Mouse (Mus musculus) heart, adult 11 months (tissue): Measurements from ENCODE around the gene Hnrnpll.
"Not testable (repeated sequence)": the region's sequence is repeated elsewhere in the genome, so short reads cannot be mapped to it uniquely, and the experiment has no call there.

Experiments
- DNase-seq: peaks from one replicate; pipeline ENCODE4 v3.0.0; 2022

Gene Hnrnpll

DNA sequence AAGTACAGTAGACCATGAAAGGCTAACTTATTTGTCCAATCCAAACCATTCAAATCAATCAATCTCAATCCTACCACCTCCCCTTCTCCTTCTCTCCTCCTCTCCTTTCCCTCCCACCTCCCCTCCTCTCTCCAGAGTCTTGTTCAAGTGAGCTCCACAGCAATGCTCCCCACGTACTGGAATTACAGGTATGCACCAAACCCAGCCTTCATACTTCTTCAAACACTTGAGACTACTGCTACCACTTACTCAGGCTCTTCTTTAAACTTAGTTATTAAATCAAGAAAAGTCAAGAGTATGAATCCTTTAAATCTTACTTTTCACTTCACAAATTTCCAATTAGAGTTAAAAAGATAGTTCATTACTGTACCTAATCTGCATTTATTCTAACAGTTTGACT lies 3.6 kb downstream of the Hnrnpll start:
- peak; percentile 49 for DNase-seq

DNA sequence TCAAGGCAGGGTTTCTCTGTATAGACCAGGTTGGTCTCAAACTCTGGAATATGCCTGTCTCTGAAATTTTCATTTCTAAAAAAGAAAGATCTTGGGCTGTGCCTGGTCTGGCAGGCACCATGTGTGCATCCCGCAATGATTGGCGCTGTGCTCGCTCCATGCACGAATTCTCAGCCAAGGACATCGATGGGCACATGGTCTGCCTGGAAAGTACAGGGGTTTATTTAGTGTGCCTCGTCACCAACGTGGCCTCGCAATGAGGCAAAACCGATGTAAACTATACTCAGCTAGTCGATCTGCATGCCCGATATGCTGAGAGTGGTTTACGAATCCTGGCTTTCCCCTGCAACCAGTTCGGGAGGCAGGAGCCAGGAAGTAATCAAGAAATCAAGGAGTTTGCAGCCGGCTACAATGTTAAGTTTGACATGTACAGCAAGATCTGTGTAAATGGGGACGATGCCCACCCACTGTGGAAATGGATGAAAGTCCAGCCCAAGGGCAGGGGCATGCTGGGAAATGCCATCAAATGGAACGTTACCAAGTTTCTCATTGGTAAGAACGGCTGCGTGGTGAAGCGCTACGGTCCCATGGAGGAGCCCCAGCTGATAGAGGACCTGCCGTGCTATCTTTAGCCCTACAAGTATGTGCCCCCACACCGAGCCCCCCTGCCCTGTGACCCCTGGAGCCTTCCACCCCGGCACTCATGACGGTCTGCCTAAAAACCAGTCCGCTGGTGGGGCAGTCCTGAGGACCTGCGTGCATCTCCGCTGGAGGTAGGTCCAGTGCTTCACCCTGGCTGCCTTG lies 8.0 kb downstream of the Hnrnpll start:
- DNase-seq: peak; percentile 91

DNA sequence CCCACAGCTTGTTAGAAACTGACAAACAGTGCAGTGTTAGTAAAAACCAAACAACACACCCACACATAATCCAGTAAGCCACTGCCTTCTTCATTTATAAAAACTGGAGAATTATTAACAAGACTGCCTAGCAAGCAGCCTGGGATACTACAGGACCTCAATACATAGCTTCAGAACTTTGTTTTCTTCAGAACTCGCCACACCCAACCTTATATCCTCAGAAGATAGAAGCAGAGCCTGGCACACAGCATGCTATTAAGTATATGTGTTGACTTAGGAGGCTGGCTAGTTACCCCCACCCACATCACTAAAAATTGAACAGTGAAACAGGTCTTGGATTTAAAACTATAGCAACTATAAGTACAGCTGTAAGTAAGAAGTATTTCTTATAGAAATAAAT lies 10.5 kb downstream of the Hnrnpll start:
- DNase-seq: no peak

DNA sequence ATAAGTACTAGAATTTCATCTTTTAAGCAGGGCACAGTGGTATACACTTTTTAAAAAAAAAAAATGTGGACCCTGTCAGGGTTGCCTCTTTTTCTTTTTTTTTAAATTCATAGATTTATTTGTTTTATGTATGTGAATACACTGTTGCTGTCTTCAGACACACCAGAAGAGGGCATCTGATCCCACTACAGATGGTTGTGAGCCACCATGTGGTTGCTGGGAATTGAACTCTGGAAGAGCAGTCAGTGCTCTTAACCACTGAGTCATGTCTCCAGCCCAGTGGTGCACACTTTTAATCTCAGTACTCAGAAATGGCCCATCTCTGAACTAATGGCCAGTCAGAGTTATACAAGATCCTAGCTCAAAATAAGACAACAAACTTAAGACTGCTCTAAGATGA lies 12.8 kb downstream of the Hnrnpll start:
- DNase-seq: peak; percentile 55

DNA sequence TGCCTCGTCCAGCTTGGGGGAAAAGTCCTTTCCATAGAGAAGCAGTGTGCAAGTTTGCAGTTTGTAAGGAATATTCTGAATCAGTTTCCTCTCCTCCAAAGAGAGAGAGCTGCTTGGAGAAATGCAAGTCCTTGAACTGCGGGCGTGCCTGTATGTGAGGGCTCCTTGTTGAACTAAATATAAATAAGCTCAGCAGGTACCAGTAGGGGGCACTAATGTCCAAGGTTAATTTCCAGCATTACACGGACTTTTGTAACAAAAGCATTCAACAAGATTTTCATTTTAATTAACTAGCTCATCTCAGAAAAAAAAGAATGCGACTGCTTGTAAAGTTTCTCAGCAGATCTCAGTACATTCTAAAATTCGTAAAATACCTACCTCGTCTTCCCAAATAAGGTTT lies 13.9 kb downstream of the Hnrnpll start:
- peak; percentile 75 for DNase-seq

DNA sequence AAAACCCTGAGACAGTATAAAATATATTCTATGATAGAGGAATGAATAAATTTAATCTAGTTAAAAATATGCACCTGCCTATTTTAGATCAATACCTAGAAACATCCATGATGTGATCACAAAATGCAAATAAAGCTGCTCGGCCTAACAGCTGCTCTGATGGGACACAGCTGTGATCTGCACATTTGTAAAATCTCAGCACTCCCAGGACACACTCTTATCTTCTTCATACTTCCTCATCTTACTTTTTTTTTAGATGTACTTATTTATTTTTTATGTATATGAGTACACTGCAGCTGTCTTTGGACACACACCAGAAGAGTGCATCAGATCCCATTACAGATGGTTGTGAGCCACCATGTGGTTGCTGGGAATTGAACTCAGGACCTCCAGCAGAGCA lies 20.4 kb downstream of the Hnrnpll start:
- DNase-seq: peak; percentile 71

DNA sequence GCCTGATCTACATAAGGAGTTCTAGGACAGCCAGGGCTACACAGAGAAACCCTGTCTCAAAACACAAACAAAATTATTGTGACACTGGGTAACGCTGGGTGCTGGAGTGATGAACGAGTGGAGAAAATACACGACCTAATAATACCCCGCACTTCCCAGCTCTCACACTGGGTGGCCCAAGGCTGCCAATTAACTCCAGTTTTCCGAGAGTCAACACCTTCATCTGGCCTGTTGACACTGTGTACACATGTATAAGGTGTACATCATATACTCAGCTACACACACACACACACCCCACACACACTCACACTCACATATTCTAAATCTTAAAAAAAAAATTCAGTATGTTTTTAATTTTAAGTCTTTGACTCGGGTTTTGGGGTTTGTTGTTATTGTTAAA lies 33.5 kb downstream of the Hnrnpll start:
- peak; percentile 49 for DNase-seq

DNA sequence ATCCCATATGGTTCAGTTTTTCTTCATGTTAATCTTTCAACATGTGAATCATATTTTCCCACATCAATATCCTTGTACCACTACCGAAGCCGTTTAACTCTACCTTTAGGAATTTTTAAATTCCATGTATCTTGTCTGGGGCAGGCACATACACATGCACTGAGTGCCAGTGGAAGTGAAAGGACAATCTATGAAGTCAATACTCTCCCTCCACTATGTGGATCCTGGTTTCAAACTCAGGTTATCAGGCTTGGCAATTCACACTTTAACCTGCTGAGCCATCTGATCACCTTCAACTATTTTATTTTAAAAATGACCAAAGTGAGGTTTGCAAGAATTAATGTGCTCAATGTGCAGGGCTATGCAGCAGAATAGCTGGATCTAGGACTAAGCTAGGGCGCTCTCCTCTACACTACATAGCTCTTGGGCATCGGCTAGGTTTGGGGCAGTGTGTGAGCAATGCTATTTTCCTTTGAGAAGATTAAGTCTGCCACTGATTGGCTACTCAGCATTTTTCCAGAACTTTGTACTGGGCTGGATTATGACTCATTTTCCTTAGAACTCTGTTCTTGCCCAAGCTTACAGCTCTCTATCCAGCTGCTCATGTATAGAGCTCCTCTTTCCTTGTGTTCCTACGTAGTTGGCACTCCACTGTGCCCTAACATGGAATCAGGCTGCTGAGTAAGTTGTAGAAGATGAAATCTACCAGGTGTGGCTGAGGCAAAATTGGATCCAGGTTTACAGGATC lies 35.8 kb downstream of the Hnrnpll start:
- peak; percentile 25 for DNase-seq

DNA sequence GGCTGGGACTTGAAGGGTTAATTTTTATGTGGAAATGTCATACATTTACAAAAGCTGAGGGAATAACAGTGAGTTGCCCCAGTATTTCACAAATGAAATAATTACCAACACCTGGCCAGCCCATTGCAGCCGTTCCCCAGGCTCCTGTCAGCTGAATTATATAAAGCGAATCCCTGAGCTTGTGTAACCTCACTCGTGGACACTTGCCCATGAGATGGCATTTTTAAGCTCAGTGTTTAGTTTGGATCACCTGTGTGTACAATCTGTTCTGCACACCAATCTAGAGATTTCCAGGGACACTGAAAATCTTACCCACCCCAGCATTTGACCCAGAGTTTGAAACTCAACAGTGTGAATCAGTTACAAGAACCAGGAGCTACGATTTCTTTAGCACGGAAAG lies 40.0 kb downstream of the Hnrnpll start:
- peak; percentile 85 for DNase-seq

DNA sequence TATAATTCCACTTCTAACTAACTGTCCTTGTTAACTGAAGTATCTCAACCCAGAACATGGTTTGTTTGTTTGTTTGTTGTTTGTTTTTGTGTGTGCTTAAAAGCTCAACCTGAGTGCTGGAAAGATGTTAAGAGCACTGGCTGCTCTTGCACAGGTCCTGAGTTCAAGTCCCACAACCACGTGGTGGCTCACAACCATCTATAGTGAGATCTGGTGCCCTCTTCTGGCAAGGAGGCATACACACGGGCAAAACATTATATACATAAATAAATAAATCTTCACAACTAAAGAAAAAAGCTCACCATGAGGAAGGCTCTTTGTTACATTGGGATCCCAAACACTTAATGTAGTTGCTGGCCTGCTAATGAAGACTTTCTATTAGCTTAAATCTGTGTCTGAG lies 41.6 kb downstream of the Hnrnpll start:
- peak; percentile 73 for DNase-seq

DNA sequence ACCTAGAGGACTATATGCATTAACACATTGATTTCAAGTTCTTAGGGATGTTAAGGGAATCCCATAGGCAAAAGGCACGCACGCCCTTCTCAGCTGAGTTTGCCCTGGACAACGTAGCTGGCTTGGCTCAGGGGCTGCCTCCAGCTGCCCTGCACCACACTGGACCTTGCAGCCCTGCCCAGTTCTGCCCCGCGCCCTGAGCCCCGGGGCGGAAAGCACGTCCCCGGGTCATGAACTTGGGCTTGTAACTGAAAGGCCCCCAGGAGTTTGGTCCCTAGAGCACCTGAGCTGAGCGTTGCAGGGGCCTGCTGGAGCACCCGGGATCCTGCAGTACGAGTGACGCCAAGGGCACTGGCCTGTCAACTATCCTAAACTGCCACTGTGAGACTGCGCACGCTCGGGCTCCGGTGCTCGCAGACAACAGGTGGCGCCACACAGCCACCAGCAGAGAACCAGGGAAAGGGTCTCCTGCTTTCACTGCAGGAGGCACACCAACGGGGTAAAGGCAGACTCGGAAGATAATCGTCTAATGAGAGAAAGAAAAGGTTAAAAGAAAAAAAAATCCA lies 43.1 kb downstream of the Hnrnpll start:
- peak; percentile 87 for DNase-seq

DNA sequence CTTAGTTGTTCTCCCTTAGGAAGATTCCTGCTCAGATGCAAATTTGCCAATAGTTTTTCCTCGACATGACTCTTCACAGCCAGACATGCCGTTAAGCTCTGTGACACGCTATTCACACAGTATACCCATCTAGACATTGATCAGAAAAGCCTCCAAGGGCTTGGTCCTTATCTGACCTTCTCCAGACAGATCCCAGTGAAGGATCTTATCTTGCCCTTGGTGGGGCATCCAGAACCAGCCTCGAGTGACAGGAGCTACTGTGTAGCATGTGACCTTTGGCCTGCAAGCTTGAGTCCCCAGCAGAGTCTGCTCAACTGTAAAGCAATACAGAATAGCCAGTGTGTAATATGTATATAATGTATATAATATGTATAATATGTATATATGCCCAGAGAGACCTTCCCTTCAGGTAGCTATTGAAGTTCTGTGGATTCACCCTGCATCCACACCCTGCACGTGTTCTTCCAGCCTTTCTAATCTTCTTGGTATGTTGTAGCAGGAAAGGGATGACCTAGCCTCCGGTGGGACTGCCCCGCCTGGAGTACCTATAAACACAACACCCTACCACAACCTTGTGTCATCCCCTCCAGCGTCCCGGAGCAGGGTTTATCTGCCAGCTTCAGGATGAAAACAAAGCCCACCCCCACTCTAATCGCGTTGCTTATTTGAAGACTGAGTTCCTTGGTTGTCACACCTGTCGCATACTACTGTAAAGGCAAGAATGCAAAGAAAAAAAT lies 43.7 kb downstream of the Hnrnpll start:
- peak; percentile 89 for DNase-seq

DNA sequence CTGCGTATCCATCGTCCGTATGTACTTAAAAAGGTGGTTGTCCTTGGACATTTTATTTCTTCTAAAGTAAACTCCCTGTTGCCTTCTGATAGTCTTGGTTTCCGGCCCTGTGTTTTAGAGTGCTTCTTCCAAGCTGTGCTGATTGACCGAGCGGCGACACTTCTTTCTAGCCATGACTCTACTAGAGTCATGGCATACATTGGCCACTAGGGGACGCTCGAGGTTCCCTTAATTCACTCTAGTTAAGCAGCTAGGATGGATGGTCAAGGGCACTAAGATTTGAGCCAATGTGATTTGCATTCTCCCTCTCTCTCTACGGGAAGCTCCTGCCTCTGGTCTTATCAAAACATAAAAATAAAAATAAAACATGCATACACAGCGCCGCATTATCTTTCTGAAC lies 44.7 kb downstream of the Hnrnpll start:
- peak; percentile 94 for DNase-seq

DNA sequence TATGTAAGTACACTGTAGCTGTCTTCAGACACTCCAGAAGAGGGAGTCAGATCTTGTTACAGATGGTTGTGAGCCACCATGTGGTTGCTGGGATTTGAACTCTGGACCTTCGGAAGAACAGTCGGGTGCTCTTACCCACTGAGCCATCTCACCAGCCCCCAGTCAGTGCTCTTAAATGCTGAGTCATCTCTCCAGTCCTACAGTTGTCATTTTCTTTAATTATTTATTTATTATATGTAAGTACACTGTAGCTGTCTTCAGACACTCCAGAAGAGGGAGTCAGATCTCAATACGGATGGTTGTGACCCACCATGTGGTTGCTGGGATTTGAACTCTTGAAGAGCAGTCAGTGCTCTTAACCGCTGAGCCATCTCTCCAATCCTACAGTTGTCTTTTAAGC lies 45.7 kb downstream of the Hnrnpll start:
- peak; percentile 84 for DNase-seq

DNA sequence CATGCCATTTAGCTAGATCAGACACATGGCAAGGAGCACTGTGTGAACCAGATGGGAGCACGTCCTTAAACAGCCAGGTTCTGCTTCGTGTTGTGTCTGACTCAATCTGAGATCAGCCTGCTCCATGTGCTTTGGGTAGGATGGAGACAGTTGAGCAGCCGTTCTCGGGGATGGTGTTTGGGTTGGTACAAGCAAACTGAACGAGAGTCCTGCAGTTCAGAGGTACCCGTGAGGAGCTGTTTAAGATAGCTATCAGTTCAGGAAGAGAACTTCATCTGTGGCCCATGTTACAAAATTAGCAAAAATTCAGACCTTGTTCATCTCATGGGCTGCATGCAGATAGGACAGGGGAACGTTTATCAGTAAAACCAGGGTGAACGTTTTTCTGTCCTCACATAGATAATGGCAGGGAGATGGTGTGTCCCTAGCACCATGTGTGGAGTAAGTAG lies 47.7 kb downstream of the Hnrnpll start:
- peak; percentile 80 for DNase-seq

DNA sequence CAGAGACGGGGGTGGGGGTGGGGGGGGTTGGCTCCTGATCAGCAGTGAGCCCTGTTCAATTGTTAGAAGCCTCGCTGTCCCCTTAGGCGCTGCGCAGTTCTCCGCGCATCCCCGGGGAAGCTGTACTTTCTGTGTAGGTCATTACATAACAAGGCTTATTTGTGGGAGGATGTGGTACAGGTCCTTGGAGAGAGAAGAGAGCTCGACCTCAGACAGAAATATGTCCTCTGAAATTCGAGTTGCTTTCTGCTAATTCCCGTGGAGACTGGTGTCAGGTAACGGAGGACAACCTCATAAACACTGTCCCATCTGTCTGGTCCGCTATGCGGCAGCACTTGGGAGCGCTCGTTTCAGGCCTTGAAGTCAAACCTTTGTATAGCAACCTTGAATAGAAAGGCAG lies 52.2 kb downstream of the Hnrnpll start:
- DNase-seq: peak; percentile 61

DNA sequence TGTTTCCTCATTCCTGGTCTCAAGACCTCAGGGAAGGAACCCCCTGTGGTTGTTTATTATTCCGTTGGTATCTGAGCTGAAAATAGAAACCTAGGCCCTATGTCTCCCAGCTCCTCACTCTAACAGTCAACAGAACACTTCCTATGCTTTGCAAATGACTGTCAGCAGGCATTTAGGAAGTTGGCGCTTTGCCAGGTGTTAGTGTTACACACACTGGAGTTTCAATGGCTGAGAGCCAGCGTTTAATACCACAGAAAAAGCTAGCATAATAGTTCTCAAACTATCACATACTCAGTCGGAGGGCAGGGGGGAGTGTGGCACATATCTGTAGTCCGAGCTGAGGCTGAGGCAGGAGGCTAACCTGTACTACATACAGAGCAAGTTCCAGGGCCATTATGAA lies 53.3 kb downstream of the Hnrnpll start:
- peak; percentile 88 for DNase-seq

DNA sequence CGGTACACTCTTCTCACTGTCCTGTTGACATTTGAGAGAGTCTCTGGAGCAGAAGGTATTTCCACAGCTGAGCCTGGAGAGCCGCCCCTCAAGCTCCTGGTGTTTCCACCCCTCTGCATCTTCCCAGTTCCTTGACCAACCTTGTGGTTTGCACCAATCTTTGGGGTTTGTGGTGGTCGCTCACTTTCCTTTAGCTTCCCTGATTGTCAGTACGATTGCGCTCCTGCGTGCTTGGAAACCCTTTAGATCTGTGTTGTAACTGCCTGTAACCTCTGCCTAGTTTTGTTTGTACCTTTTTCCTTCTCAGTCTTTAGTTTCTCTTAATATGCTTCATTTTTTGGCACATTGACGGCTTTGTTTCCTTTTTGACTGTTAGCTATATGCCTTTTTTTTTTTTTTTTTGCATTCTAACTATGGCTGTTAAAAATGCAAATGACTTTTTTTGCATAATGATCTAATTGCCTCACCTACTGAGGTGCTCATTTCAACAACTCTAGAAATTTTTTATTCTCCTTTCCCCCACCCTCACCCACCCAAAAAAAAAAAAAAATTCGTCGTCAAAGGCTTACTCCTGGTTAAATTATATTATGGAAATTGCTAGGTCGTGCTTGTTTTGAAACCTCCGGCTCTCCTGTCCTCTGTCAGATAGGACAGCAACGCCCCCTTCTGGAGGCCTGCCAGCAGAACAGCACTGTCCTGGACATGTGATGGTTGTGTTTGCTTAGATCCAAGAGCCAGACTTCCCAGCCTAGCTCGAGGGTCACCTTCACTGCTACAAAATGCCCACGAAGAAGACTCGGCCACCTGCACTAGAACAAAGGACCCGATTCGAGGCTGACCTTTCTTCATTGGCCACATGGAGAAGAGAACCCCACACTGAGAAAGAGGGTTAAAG lies 57.5 kb downstream of the Hnrnpll start:
- peak; percentile 96 for DNase-seq

DNA sequence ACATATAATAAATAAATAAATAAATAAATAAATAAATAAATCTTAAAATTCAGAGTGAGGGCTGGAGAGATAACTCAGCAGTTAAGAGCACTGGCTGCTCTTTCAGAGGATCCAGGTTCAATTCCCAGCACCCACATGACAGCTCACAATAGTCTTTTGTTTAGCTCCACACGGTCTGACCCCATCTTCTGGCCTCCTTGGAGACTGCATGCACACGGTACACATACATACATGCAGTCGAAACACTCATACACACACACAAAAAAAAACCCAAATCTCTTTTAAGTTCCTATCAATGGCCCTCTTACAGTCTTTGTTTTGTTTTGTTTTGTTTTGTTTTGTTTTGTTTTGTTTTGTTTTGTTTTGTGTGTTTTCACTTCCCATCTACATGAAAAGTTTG lies 58.3 kb downstream of the Hnrnpll start:
- not testable (repeated sequence) for DNase-seq

DNA sequence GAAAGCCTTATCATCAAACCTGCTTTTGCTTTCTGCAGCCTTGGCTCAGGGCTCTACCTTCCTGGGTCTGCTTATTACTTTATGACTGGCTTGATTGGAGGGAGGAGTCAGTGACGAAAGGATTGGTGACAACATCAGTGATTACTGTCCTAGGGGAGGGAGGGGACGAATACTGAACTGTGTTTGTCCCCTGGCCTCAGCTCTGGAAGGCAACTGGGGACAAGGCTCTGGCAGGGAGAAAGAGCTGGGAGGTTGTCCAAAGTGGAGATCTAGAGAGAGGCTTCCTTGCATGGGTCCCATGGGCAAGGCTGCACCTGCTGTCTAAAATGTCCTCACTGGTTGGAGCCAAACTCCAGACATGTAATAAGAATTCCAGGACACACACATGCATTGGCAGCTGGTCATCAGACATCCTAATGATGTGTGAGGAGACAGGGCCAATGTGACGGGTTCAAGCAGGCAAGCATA lies 59.7 kb downstream of the Hnrnpll start:
- DNase-seq: peak; percentile 95

DNA sequence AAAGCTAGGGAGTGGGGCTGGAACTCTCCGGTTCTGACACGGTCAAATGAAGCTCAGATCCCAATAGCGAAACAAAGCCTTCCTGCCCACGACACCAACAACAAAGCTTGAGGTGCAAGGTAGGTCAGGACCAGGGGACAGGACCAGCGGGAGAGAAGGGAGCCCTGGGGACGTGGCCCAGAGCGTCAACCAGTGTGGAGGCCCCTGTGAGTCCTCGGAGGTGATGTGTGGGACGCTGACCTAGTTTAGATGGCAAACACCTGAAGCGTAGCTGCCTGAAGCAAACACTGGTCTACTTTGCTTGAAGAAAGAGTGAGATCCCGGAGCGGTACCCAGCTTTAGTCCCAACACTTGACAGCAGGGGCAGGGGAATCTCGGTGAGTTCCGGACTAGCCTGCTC lies 62.5 kb downstream of the Hnrnpll start:
- peak; percentile 82 for DNase-seq

DNA sequence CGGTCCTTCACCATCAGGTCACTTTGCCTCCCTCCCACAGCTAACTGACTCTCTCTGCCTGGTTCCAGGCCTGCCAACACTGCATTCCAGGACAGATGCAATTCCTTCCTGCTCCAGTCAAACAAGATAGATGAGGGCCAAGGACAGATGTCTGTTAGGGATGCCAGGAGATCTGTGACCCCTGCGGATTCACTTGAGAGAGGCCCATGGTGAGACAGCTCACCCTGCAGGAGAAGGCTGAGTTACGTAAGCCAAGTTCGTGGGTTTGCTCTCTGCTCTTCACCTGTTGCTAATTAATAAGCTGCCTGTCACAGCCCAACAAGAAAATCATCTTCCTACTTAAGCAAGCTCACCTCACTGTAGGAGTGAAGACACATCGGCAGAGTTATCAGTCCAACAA lies 63.1 kb downstream of the Hnrnpll start:
- DNase-seq: peak; percentile 94
